Mouse (Mus musculus): ENCODE data around the gene Ppfibp2.

- no peak for TF ChIP-seq CTCF (IDR thresholded peaks at IDR 0.05)
- TF ChIP-seq EP300 (IDR thresholded peaks at IDR 0.05): no peak
These were observed 27.3 kb upstream of the Ppfibp2 start for GRCm38 (mm10) chr7:107567674-107568073.

Measured in lung, postnatal 0 days (tissue).